Mouse (Mus musculus): Measurements from ENCODE around the gene C1qb. TPM values are rescaled to one million over a fixed set of nuclear protein-coding genes. Genes with fewer than 3 reads are reported as not detected.

The C1qb gene
- not detected for polyA plus RNA-seq (2012; fragmentation: generic; extraction: Trizol)
- long read RNA-seq, experiment 1 = 0 reads
- long read RNA-seq, experiment 2 = 0 reads

GRCm38 (mm10) chr4:136886101-136886500 lies at the start of gene C1qb:
Gene C1qb (minus strand): TSS chr4:136886187.
- no peaks in the 10 kb centered on the region for H3K36me3 ChIP-seq (ENCODE audit: control insufficient read depth, insufficient read depth)
- H3K79me2 ChIP-seq (ENCODE audit: control insufficient read depth, insufficient read depth) = no peaks in the 10 kb centered on the region
- TF ChIP-seq MAX (IDR thresholded peaks at IDR 0.05) (no peak), MYOD1 (IDR thresholded peaks at IDR 0.05; ENCODE audit: control insufficient read depth, insufficient read length, low read depth) (no peak), FOSL1 (IDR thresholded peaks at IDR 0.05; ENCODE audit: insufficient read depth, low read length, poor library complexity, severe bottlenecking) (no peak), USF1 (IDR thresholded peaks at IDR 0.05; ENCODE audit: low read depth) (no peak), MYOG (IDR thresholded peaks at IDR 0.05; ENCODE audit: control insufficient read depth, extremely low read depth, insufficient read length) (no peak), CTCF (IDR thresholded peaks at IDR 0.05; ENCODE audit: control insufficient read depth, insufficient read depth, insufficient read length) (no peak), CEBPB (IDR thresholded peaks at IDR 0.05; ENCODE audit: low read depth) (no peak)
- peaks cover 56% of the 10 kb centered on the region for H3K27me3 ChIP-seq (ENCODE audit: control insufficient read depth, insufficient read depth, insufficient read length)
- H3K79me3 ChIP-seq (ENCODE audit: low read depth) = no peaks in the 10 kb centered on the region
- no peak within 1 kb of the TSS for H3ac ChIP-seq (ENCODE audit: control insufficient read depth, insufficient read length, low read depth)
- no peak within 1 kb of the TSS for H3K4me3 ChIP-seq (ENCODE audit: insufficient read depth, poor library complexity, severe bottlenecking)

- TF ChIP-seq MYOD1 (IDR thresholded peaks at IDR 0.05; ENCODE audit: control insufficient read depth, insufficient read length, low read depth) = no peak
- no peak for TF ChIP-seq MAX (IDR thresholded peaks at IDR 0.05)
- no peak for TF ChIP-seq USF1 (IDR thresholded peaks at IDR 0.05; ENCODE audit: low read depth)
- no peak for TF ChIP-seq FOSL1 (IDR thresholded peaks at IDR 0.05; ENCODE audit: insufficient read depth, low read length, poor library complexity, severe bottlenecking)
- TF ChIP-seq CEBPB (IDR thresholded peaks at IDR 0.05; ENCODE audit: low read depth) = no peak
- TF ChIP-seq MYOG (IDR thresholded peaks at IDR 0.05; ENCODE audit: control insufficient read depth, extremely low read depth, insufficient read length) = no peak
- no peak for TF ChIP-seq CTCF (IDR thresholded peaks at IDR 0.05; ENCODE audit: control insufficient read depth, insufficient read depth, insufficient read length)
Observed at GRCm38 (mm10) chr4:136934746-136935613, 49.0 kb upstream of the C1qb start.

GRCm38 (mm10) chr4:136930474-136930873 lies 44.5 kb upstream of the C1qb start:
- Histone ChIP-seq H3K79me2 (ENCODE audit: control insufficient read depth, insufficient read depth) (no peaks in the 10 kb centered on the region), H3K27me3 (ENCODE audit: control insufficient read depth, insufficient read depth, insufficient read length) (peaks cover 41% of the 10 kb centered on the region), H3K4me3 (ENCODE audit: insufficient read depth, poor library complexity, severe bottlenecking) (no peak overlapping the region), H3K36me3 (ENCODE audit: control insufficient read depth, insufficient read depth) (no peaks in the 10 kb centered on the region), H3K79me3 (ENCODE audit: low read depth) (no peaks in the 10 kb centered on the region), H3ac (ENCODE audit: control insufficient read depth, insufficient read length, low read depth) (no peak overlapping the region)
- TF ChIP-seq MAX (IDR thresholded peaks at IDR 0.05) (no peak), CTCF (IDR thresholded peaks at IDR 0.05; ENCODE audit: control insufficient read depth, insufficient read depth, insufficient read length) (no peak), MYOG (IDR thresholded peaks at IDR 0.05; ENCODE audit: control insufficient read depth, extremely low read depth, insufficient read length) (no peak), USF1 (IDR thresholded peaks at IDR 0.05; ENCODE audit: low read depth) (no peak)

More at GRCm38 (mm10) chr4:136934746-136935613, 49.0 kb upstream of the C1qb start:
- peaks cover 74% of the 10 kb centered on the region for H3K27me3 ChIP-seq (ENCODE audit: control insufficient read depth, insufficient read depth, insufficient read length)
- no peaks in the 10 kb centered on the region for H3K79me3 ChIP-seq (ENCODE audit: low read depth)
- no peak overlapping the region for H3ac ChIP-seq (ENCODE audit: control insufficient read depth, insufficient read length, low read depth)
- H3K79me2 ChIP-seq (ENCODE audit: control insufficient read depth, insufficient read depth) = no peaks in the 10 kb centered on the region
- no peak overlapping the region for H3K4me3 ChIP-seq (ENCODE audit: insufficient read depth, poor library complexity, severe bottlenecking)
- H3K36me3 ChIP-seq (ENCODE audit: control insufficient read depth, insufficient read depth) = no peaks in the 10 kb centered on the region

GRCm38 (mm10) chr4:136928928-136929327 lies 42.9 kb upstream of the C1qb start:
- no peak overlapping the region for H3K4me3 ChIP-seq (ENCODE audit: insufficient read depth, poor library complexity, severe bottlenecking)
- no peak overlapping the region for H3ac ChIP-seq (ENCODE audit: control insufficient read depth, insufficient read length, low read depth)
- no peak for TF ChIP-seq FOSL1 (IDR thresholded peaks at IDR 0.05; ENCODE audit: insufficient read depth, low read length, poor library complexity, severe bottlenecking)
- TF ChIP-seq MAX (IDR thresholded peaks at IDR 0.05) = no peak
- H3K36me3 ChIP-seq (ENCODE audit: control insufficient read depth, insufficient read depth) = no peaks in the 10 kb centered on the region
- H3K27me3 ChIP-seq (ENCODE audit: control insufficient read depth, insufficient read depth, insufficient read length) = peaks cover 41% of the 10 kb centered on the region
- no peaks in the 10 kb centered on the region for H3K79me3 ChIP-seq (ENCODE audit: low read depth)
- H3K79me2 ChIP-seq (ENCODE audit: control insufficient read depth, insufficient read depth) = no peaks in the 10 kb centered on the region

- H3K4me3 ChIP-seq (ENCODE audit: insufficient read depth, poor library complexity, severe bottlenecking) = no peak overlapping the region
- H3K27me3 ChIP-seq (ENCODE audit: control insufficient read depth, insufficient read depth, insufficient read length) = peaks cover 17% of the 10 kb centered on the region
- TF ChIP-seq USF1 (IDR thresholded peaks at IDR 0.05; ENCODE audit: low read depth) = no peak
- TF ChIP-seq CEBPB (IDR thresholded peaks at IDR 0.05; ENCODE audit: low read depth) = no peak
- no peak for TF ChIP-seq CTCF (IDR thresholded peaks at IDR 0.05; ENCODE audit: control insufficient read depth, insufficient read depth, insufficient read length)
- TF ChIP-seq FOSL1 (IDR thresholded peaks at IDR 0.05; ENCODE audit: insufficient read depth, low read length, poor library complexity, severe bottlenecking) = no peak
- no peak for TF ChIP-seq MAX (IDR thresholded peaks at IDR 0.05)
- no peak for TF ChIP-seq MYOD1 (IDR thresholded peaks at IDR 0.05; ENCODE audit: control insufficient read depth, insufficient read length, low read depth)
- TF ChIP-seq MYOG (IDR thresholded peaks at IDR 0.05; ENCODE audit: control insufficient read depth, extremely low read depth, insufficient read length) = no peak
- H3ac ChIP-seq (ENCODE audit: control insufficient read depth, insufficient read length, low read depth) = no peak overlapping the region
- H3K36me3 ChIP-seq (ENCODE audit: control insufficient read depth, insufficient read depth) = no peaks in the 10 kb centered on the region
- no peaks in the 10 kb centered on the region for H3K79me2 ChIP-seq (ENCODE audit: control insufficient read depth, insufficient read depth)
- H3K79me3 ChIP-seq (ENCODE audit: low read depth) = no peaks in the 10 kb centered on the region
Observed at GRCm38 (mm10) chr4:136925804-136926203, 39.8 kb upstream of the C1qb start.

GRCm38 (mm10) chr4:136924529-136924928 lies 38.5 kb upstream of the C1qb start:
- Histone ChIP-seq H3K79me3 (ENCODE audit: low read depth) (no peaks in the 10 kb centered on the region), H3ac (ENCODE audit: control insufficient read depth, insufficient read length, low read depth) (no peak overlapping the region), H3K79me2 (ENCODE audit: control insufficient read depth, insufficient read depth) (no peaks in the 10 kb centered on the region), H3K4me3 (ENCODE audit: insufficient read depth, poor library complexity, severe bottlenecking) (no peak overlapping the region), H3K36me3 (ENCODE audit: control insufficient read depth, insufficient read depth) (no peaks in the 10 kb centered on the region), H3K27me3 (ENCODE audit: control insufficient read depth, insufficient read depth, insufficient read length) (peaks cover 10% of the 10 kb centered on the region)
- TF ChIP-seq MAX (IDR thresholded peaks at IDR 0.05) (peak; percentile 83), CEBPB (IDR thresholded peaks at IDR 0.05; ENCODE audit: low read depth) (no peak), USF1 (IDR thresholded peaks at IDR 0.05; ENCODE audit: low read depth) (no peak)

Measured in C2C12 (cell line).